Mouse (Mus musculus) C2C12 (cell line): ENCODE measurements around the gene Eef1a2.

ENCODE experiments used
- CEBPB ChIP-seq: IDR thresholded peaks from one replicate; pipeline ENCODE4 v1.6.1; 2011; ENCODE audit warnings: low read depth, mild to moderate bottlenecking, control low read depth, moderate library complexity
- CTCF ChIP-seq: IDR thresholded peaks from one replicate; pipeline ENCODE4 v1.5.1; 2011; ENCODE audit not compliant: control insufficient read depth, insufficient read depth, insufficient read length
- MAX ChIP-seq: IDR thresholded peaks from one replicate; pipeline ENCODE4 v1.6.1; 2011; ENCODE audit warnings: mild to moderate bottlenecking, control low read depth
- MYOD1 ChIP-seq: IDR thresholded peaks from one replicate; pipeline ENCODE4 v1.6.1; 2011; ENCODE audit warnings: low read depth; ENCODE audit not compliant: control insufficient read depth, insufficient read length
- MYOG ChIP-seq: IDR thresholded peaks from one replicate; pipeline ENCODE4 v1.6.1; 2011; ENCODE audit not compliant: control insufficient read depth, insufficient read length; ENCODE audit errors: extremely low read depth
- USF1 ChIP-seq: IDR thresholded peaks from one replicate; pipeline ENCODE4 v1.6.1; 2011; ENCODE audit warnings: low read depth, mild to moderate bottlenecking, control low read depth, moderate library complexity

DNA sequence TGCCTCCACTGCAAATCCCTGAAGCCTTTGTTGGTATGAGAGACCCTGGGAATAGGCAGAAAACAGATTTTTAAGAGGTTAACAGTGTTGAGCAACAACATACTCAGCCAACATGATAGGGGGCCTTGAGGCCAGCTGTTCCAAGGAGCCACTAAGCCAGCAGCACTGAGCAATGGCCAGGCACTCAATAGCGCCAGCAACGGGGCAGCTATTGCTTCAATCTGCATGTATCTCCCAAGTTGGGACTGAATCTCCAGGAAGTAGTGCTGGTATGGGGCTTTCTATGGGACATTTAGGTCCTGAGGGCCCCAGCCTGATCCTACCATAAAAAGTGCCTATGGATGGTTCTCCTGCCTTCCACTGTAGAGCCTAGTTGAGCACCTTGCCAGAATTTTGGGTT, 1.7 kb upstream of the Eef1a2 start:
- TF ChIP-seq MYOG (no peak), MYOD1 (no peak), CTCF (no peak), CEBPB (no peak), USF1 (no peak), MAX (no peak)
